Mouse (Mus musculus) limb, embryonic 12.5 days (tissue): ENCODE measurements around the gene Limk1. TPM values are rescaled to one million over a fixed set of nuclear protein-coding genes. Genes with fewer than 3 reads are reported as not detected.

ENCODE experiments used
- ATAC-seq: fragments of 200-750 bp; cut with Nextera tagmentation; 2 replicates; pipeline ENCODE4 v1.8.0; 2017; ENCODE audit warnings: low read depth, moderate TSS enrichment; ENCODE audit not compliant: insufficient number of reproducible peaks, insufficient read depth, low FRiP score, low TSS enrichment
- H3K27ac ChIP-seq: fragments of 300-500 bp; sonication (generic); 2 replicates; pipeline ENCODE4 v1.5.1; 2016; ENCODE audit warnings: mild to moderate bottlenecking, moderate library complexity
- H3K27me3 ChIP-seq: fragments of 300-500 bp; sonication (generic); 2 replicates; pipeline ENCODE4 v1.6.1; 2016; ENCODE audit warnings: mild to moderate bottlenecking, moderate library complexity
- H3K36me3 ChIP-seq: fragments of 300-500 bp; sonication (generic); 2 replicates; pipeline ENCODE4 v1.6.1; 2016; ENCODE audit warnings: mild to moderate bottlenecking, moderate library complexity
- H3K4me1 ChIP-seq: fragments of 300-500 bp; sonication (generic); replicated peaks from 2 replicates; pipeline ENCODE4 v1.6.1; 2016
- H3K4me2 ChIP-seq: fragments of 300-500 bp; sonication (generic); 2 replicates; pipeline ENCODE4 v1.6.1; 2016; ENCODE audit warnings: mild to moderate bottlenecking, moderate library complexity
- H3K4me3 ChIP-seq: fragments of 300-500 bp; sonication (generic); replicated peaks from 2 replicates; pipeline ENCODE4 v1.5.1; 2016; ENCODE audit warnings: mild to moderate bottlenecking
- H3K9ac ChIP-seq: fragments of 300-500 bp; sonication (generic); replicated peaks from 2 replicates; pipeline ENCODE4 v1.6.1; 2016; ENCODE audit warnings: mild to moderate bottlenecking, moderate library complexity
- H3K9me3 ChIP-seq: fragments of 300-500 bp; sonication (generic); 2 replicates; pipeline ENCODE4 v1.6.1; 2016; ENCODE audit warnings: mild to moderate bottlenecking, moderate library complexity
- WGBS: fragments of 180-500 bp; shearing (Covaris S2); methylation state at CpG from one replicate; pipeline ENCODE4 v1.1.7; 2016; 5-methylcytosine and 5-hydroxymethylcytosine counted together
- polyA plus RNA-seq: library from polyadenylated mRNA; unstranded; fragments of >200 nt; fragmentation: Nextera tagmentation; extraction: Ambion mirVana; gene quantifications from 2 replicates; pipeline ENCODE4 v1.2.1, GENCODE M21; 2016

Limk1 gene
- 10.0 and 10.6 TPM in 2 replicates for polyA plus RNA-seq

DNA sequence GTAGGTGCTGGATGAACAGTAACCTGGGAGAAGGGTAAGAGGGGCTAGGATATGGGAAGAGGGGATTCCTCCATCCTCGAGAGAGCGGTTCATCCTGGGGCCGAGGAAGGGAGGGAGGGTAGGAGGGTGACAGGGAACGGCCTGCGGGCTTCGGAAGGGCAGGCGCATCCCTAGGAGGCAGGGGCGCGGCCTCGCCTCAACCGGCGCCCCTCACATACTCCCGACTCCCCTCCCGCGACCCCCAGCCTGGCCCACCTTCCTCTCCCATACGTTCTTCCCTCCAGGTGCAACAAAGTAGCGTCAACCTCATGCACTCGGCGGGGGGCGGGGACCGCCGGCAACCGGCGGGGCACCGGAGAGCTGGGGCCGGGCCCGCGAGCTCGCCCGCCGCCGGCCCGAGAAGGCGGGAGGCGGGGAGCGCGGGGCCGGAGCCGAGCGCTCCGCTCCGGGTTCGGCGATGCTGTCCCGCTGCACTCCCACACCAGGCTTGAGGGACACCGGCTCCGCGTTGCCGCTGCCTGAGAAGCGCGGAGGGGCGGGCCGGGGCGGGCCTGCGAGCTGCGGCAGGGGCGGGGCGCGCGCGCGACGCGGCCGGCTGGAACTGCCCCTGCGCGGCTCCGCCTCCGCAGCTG lies at the start of gene Limk1:
Gene Limk1, minus strand, starts transcription at position 513 of the 632 bp plus-strand sequence.
- peak within 1 kb of the TSS; percentile 78 for H3K4me2 ChIP-seq
- peak within 1 kb of the TSS; percentile 87 for H3K4me3 ChIP-seq
- under 1% methylated on average over 55 of the region's 69 CpGs for WGBS
- ATAC-seq, result peak; percentile 4; the same call in 1 of the 2 replicates
- H3K27ac ChIP-seq, result peak within 1 kb of the TSS; percentile 50
- no peaks in the 10 kb centered on the region for H3K9me3 ChIP-seq
- H3K27me3 ChIP-seq, result no peaks in the 10 kb centered on the region
- H3K4me1 ChIP-seq, result peaks cover 13% of the 10 kb centered on the region
- peak within 1 kb of the TSS; percentile 78 for H3K9ac ChIP-seq
- H3K36me3 ChIP-seq, result peaks cover 26% of the 10 kb centered on the region

DNA sequence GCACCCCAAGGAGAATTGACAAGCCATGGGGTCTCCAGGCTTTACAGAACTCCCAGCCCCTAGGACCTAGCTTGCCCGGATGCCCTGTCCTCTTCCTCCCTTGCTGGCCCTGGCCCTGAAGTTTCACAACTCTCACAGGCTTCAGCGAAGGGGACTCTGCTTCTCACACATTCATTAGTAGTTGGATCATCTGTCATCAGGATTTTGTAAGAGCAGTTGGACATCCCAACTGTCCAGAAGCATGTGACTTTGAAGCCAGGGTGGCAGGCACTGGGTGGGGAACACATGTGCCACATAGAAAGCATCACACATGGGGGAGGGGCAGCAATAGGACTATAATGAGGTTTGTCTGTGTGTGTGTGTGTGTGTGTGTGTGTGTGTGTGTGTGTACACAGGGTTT lies 46.5 kb upstream of the Limk1 start:
- Histone ChIP-seq H3K9me3 (no peaks in the 10 kb centered on the region), H3K9ac (no peak overlapping the region), H3K4me1 (0 out of 2 replicates have a peak, but pooled peaks cover under 1% of the 10 kb centered on the region), H3K27ac (no peak overlapping the region), H3K36me3 (no peaks in the 10 kb centered on the region), H3K27me3 (no peaks in the 10 kb centered on the region), H3K4me2 (no peak overlapping the region), H3K4me3 (no peak overlapping the region)
- 82% methylated on average over 2 of the region's 2 CpGs for WGBS
- ATAC-seq, result no peak

DNA sequence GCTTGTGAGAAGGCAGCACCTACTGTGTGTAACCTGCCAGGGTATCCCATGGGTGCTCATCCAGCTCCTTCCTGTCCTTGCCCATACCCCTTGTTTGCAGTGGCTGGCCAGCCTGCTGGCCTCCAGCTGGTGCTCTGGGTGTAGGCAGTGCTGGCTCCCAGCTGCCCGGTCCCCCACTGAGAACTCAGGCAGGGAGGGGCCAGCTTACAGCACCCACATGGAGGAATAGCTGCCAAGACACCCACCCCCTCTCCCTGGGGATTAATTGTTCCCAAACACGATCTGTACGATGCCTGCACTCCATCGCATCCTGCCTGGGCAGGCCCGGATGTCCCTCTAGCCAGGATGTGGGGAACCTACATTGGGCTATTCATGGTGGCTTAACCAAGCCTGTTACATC lies 45.7 kb upstream of the Limk1 start:
- WGBS, result 73% methylated on average over 5 of the region's 5 CpGs
- Histone ChIP-seq H3K27me3 (no peaks in the 10 kb centered on the region), H3K9ac (no peak overlapping the region), H3K27ac (no peak overlapping the region), H3K4me3 (no peak overlapping the region), H3K4me2 (no peak overlapping the region), H3K36me3 (no peaks in the 10 kb centered on the region), H3K4me1 (peaks cover 3% of the 10 kb centered on the region; the same call in 1 of the 2 replicates), H3K9me3 (no peaks in the 10 kb centered on the region)
- no peak for ATAC-seq

DNA sequence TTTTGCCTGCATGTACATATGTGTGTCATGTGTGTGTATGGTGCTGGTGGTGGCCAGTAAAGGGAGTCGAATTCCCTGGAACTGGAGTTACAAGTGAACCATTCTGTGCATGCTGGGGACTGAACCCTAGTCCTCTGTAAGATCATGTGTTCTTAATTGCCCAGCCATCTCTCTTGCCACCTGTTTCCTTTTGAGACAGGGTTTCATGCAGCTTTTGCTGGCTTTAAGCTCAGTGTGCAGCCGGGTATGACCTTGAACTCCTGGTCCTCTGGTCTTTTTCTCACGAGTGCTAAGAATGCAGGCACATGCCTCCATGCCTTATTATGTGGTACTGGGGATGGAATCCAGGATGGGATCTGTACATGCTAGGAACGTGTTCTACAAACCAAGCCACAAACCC lies 44.8 kb upstream of the Limk1 start:
- ATAC-seq, result no peak
- Histone ChIP-seq H3K36me3 (no peaks in the 10 kb centered on the region), H3K9me3 (no peaks in the 10 kb centered on the region), H3K27me3 (no peaks in the 10 kb centered on the region), H3K4me2 (no peak overlapping the region), H3K4me3 (no peak overlapping the region), H3K27ac (no peak overlapping the region), H3K4me1 (peaks cover 6% of the 10 kb centered on the region), H3K9ac (no peak overlapping the region)
- 46% methylated on average over 4 of the region's 4 CpGs for WGBS

DNA sequence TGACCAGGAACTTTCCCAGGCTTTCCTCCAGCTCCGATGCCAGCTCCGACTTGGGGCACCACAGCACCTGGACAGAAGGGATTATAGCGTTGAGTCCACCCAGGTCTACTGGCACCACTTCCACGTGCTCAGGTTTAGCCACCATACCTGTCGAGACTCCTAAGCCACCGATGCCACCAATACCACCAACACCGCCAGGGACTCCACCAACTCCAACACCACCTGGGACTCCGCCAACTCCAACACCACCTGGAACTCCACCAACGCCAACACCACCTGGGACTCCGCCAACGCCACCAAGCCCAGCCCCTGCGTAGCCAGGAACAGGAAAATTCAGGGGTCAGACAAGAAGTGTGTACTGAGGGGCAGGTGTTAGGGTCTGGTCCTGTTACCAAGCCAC lies 40.7 kb upstream of the Limk1 start:
- Histone ChIP-seq H3K36me3 (no peaks in the 10 kb centered on the region), H3K9ac (no peak overlapping the region), H3K4me1 (peaks cover 11% of the 10 kb centered on the region), H3K4me3 (no peak overlapping the region), H3K27ac (no peak overlapping the region), H3K9me3 (no peaks in the 10 kb centered on the region), H3K27me3 (no peaks in the 10 kb centered on the region), H3K4me2 (no peak overlapping the region)
- ATAC-seq, result no peak
- WGBS, result 87% methylated on average over 12 of the region's 12 CpGs

DNA sequence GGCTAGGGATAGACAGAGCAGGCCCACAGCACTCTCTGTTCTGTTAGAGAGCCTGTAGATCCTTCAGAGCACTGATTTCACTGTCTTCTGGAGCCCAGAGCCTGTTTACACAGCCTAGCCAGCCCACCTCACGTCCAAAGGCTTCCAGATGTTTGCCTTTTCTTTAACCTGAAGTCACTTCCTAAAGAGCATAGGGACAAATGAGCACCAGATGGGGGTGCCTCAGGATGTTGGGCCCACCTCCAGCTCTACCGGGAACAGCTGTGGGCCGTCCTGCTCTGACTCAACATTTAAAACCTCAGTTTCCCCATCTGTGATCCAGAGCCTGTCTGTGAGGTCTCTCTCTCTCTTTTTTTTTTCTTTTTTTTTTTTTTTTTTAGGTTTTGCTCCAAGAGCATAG lies 40.1 kb upstream of the Limk1 start:
- Histone ChIP-seq H3K27me3 (no peaks in the 10 kb centered on the region), H3K4me3 (no peak overlapping the region), H3K27ac (peak overlapping the region; percentile 66), H3K4me1 (peaks cover 11% of the 10 kb centered on the region), H3K9ac (0 out of 2 replicates have a peak overlapping the region, but pooled peaks have one; percentile 14), H3K36me3 (no peaks in the 10 kb centered on the region), H3K4me2 (no peak overlapping the region), H3K9me3 (no peaks in the 10 kb centered on the region)
- peak; percentile 68; the same call in 1 of the 2 replicates for ATAC-seq
- 17% methylated on average over 3 of the region's 3 CpGs for WGBS

DNA sequence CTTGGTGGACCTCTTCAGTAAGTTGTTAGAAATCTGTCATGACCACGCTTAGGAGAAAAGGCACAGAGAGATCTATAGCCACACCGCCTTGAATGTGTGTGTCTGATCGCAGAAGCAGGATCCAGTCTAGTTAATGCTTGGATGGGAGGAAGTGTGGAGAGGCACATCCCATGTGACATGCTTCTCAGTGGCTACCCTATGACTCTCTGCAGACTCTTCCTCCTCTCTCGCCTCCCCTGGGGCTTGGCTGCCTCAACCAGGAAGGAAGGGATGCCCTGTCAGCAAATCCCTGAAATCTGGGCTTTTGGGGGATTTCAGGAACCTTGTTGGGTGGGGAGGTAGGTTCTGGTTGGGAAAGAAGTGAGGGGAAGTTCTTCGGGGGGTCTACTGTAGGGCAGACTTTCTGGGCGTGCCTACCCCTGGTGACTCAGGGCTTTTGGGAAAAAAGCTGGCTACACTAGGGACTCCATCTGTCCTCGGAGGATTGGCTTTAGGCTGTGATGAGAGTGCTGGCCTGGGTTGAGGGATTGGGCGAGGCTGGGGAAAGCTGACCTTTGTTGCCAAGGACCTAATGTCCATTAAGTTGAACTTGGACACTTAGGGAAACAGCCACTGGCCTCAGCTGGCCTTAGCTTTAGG lies 38.7 kb upstream of the Limk1 start:
- Histone ChIP-seq H3K36me3 (no peaks in the 10 kb centered on the region), H3K9me3 (no peaks in the 10 kb centered on the region), H3K27ac (no peak overlapping the region), H3K27me3 (no peaks in the 10 kb centered on the region), H3K4me2 (no peak overlapping the region), H3K9ac (no peak overlapping the region), H3K4me1 (peaks cover 11% of the 10 kb centered on the region), H3K4me3 (no peak overlapping the region)
- 85% methylated on average over 8 of the region's 8 CpGs for WGBS
- ATAC-seq, result no peak

DNA sequence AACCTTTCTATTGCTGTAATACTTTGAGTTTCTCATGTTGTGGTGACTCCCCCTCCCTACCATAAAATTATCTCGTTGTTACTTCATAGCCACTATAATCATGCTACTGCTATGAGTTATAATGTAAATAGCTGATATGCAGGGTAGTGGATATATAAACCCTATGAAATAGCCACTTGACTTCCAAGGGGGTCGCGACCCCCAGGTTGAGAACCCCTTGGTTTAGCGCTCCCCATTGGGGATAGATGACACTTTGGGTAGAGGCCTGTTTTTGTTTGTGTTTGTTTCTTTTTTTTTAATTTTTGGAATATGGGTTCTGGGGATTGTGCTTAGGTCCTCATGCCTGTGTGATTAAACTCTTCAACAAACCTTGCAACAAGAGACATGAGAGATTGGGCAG lies 36.9 kb upstream of the Limk1 start:
- Histone ChIP-seq H3K4me2 (no peak overlapping the region), H3K27ac (no peak overlapping the region), H3K36me3 (no peaks in the 10 kb centered on the region), H3K9me3 (no peaks in the 10 kb centered on the region), H3K4me3 (no peak overlapping the region), H3K27me3 (no peaks in the 10 kb centered on the region), H3K4me1 (peaks cover 12% of the 10 kb centered on the region), H3K9ac (no peak overlapping the region)
- WGBS, result 62% methylated on average over 4 of the region's 4 CpGs
- ATAC-seq, result no peak

DNA sequence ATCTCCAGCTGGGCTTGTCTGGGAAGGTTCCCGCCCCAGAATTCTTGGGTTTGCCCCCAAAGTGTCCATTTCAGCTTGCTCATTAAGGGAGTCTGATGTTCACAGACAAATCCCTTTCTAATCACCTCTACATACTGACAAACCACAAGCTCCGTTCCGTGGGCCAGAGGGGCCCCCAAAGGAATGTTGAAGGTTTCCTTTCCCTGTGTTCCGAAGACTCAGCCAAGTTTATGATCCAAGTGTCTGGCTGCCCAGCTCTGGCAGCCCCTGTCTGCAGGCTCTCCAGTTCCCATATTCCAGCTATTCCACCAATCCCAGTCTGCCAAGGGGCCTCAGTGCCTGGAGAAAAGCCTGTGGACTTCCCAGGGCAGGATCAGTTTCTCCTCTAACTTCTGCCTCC lies 31.7 kb upstream of the Limk1 start:
- Histone ChIP-seq H3K36me3 (0 out of 2 replicates have a peak, but pooled peaks cover 3% of the 10 kb centered on the region), H3K9me3 (no peaks in the 10 kb centered on the region), H3K9ac (no peak overlapping the region), H3K27ac (no peak overlapping the region), H3K4me1 (peaks cover 9% of the 10 kb centered on the region; the same call in 1 of the 2 replicates), H3K27me3 (0 out of 2 replicates have a peak, but pooled peaks cover 11% of the 10 kb centered on the region), H3K4me3 (no peak overlapping the region), H3K4me2 (no peak overlapping the region)
- WGBS, result 34% methylated on average over 4 of the region's 4 CpGs
- no peak for ATAC-seq

DNA sequence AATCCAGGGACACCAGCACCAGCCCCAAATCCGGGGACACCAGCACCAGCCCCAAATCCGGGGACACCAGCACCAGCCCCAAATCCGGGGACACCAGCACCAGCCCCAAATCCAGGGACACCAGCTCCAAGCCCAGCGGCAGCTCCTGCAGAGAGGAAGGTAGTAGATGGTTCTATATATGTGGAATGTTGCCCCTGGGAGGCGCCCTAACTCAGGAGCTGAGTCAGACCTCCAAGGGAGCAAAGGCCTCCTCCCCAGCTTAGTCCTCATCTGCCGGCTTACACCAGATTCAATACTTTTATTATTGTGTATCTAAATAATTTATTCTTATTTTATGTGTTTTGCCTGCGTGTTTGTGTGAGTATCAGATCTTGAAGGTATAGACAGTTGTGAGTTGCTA lies 22.7 kb upstream of the Limk1 start:
- ATAC-seq, result no peak
- H3K9ac ChIP-seq, result no peak overlapping the region
- no peak overlapping the region for H3K4me3 ChIP-seq
- peaks cover 17% of the 10 kb centered on the region for H3K27me3 ChIP-seq
- H3K27ac ChIP-seq, result no peak overlapping the region
- H3K4me1 ChIP-seq, result no peaks in the 10 kb centered on the region
- no peaks in the 10 kb centered on the region for H3K9me3 ChIP-seq
- H3K36me3 ChIP-seq, result 0 out of 2 replicates have a peak, but pooled peaks cover 3% of the 10 kb centered on the region
- WGBS, result 66% methylated on average over 7 of the region's 7 CpGs
- no peak overlapping the region for H3K4me2 ChIP-seq

DNA sequence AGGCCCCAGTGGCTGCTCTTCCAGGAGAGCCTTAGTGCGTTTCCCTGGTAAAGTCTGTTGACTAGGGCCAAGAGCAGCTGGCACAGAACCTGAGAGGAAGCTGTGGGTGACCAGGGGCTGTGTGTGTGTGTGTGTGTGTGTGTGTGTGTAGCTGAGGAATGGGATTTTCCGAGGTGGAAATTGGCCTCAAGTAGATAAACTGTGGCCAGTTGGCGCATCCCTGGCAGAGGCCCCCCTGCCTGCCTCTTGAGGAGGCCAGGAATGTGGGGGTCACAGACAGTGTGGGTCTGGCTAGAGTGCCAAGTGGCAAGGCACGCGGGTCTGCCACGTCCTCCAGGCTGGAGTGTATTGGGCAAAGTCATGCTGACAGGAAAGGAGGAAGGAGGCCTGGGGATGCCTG lies 20.9 kb upstream of the Limk1 start:
- 72% methylated on average over 6 of the region's 6 CpGs for WGBS
- Histone ChIP-seq H3K36me3 (no peaks in the 10 kb centered on the region), H3K4me3 (no peak overlapping the region), H3K27me3 (peaks cover 14% of the 10 kb centered on the region), H3K27ac (no peak overlapping the region), H3K4me2 (no peak overlapping the region), H3K9me3 (no peaks in the 10 kb centered on the region), H3K9ac (no peak overlapping the region), H3K4me1 (no peaks in the 10 kb centered on the region)
- no peak for ATAC-seq
